Mouse (Mus musculus) retina, postnatal 1 day (tissue): ENCODE results near the gene Akain1.

Source experiments
- DNase-seq: peaks from one replicate; pipeline ENCODE4 v3.0.0-alpha.2; 2012

Akain1 gene

DNA sequence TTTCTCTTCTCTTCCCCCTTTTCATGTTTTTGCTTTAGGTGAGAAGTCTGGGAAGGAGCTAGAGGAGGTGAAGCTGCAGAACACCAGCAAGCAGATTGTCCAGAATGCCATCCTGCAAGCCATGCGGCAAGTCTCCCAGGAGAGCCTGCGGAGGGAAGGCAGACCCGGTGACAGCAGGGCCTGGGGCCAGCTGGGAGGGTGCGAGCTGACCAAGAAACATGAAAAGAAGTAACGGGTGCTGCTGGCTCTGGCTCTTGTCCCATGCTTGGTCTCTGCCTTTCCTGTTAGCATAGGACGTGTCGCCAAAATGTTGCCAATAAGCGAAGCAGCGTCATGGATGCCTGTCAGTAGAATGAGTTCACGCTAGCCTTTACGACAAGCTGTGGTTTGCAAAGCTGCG lies 48.0 kb downstream of the Akain1 start:
- DNase-seq, result no peak

DNA sequence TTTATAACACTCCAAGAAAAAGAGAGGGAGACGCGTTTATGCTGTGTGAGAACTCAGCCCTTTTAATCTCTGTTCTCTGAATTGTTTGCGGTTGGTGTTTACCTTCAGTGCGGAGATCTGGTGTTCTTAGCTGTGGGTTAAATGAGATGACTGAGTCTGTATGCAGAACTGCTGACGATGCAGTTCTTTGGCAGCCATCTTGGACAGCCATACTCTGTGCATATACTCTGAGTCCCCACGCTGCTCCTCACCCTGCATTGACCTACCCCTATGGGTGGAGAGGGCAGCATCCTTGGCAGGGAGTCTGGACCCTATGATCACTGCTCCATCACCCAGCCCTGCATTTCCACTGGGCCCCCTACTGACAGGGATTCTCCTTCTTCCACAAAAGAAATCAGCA lies 48.8 kb downstream of the Akain1 start:
- DNase-seq, result no peak

DNA sequence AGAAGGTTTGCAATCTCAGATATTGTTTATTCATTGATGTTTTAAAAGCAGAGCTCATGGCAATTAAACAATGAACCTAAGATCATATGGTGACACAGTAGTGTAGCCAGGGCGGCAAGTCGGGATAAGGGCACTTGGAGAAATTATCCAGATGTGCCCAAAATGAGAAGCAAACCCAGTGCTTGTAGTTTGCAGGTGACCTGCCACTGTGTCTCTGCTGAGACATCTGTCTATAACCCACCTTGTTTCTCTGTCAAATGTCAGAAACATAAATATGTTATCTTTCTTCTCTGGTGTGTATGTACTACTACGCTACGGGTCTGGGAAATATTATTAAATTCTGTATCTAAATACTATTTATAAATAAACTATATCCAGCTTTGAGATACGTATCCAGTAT lies 49.7 kb downstream of the Akain1 start:
- DNase-seq, result no peak

DNA sequence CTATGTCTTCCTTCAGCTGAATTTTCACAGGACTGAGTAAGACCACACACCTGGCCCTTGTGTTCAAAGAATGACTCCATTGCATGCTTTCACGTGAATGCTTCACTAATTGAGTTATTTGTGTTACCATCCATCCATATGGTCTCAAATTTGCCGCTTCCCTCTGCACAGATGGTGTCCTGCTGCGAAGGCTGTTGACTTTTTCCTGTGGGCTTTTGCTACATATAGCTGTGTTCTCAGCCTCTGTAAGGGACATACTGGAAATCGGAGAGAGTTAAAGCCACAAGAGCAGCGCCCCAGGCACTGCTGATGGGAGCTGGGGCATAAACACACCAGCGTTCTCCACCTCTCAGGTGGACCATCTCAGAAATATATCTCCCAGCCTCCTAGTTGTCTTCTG lies 53.2 kb downstream of the Akain1 start:
- no peak for DNase-seq

GRCm38 (mm10) chr17:69495531-69495930 lies 56.4 kb downstream of the Akain1 start:
- DNase-seq, result peak; percentile 52

- DNase-seq, result no peak
These were observed 57.0 kb downstream of the Akain1 start for GRCm38 (mm10) chr17:69496125-69496524.

GRCm38 (mm10) chr17:69497315-69497714 lies 58.2 kb downstream of the Akain1 start:
- DNase-seq, result peak; percentile 97

DNA sequence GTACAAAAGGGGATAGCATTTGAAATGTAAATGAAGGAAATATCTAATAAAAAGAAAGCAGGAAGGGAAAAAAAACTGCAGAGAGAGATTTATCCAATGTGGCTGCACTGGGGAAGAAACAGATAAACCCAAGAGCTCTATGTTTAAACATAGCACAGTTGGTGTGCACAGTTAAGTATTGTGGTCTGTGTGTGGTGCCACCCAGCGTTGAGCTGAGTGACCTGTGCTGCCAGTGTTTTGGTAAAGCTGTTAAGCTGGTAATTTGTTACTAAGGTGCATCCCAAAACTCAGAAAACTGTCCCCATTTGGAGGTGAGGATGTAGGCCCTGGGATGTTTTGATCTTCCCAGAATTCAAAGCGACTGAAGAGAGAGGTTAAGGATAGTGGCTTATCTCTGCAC lies 59.8 kb downstream of the Akain1 start:
- no peak for DNase-seq

DNA sequence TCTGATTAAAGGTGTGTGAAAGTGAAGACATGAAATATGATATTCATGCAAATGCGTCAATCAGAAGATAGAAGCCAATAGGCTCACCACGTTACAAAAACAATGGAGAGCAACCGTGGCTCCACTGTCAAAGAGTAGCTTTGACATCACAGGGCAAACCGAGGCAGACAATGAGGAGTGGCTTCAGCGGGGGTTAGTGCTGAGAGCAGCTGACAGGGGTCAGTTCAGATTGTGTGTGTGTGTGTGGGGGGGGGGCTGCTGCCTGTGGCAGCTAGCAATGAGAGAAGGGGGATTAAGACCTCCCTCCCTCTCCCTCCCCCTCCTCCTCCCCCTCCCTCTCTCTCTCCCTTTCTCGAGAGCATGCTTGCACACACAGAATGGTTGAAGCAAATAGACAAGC lies 60.3 kb downstream of the Akain1 start:
- DNase-seq, result peak; percentile 86

DNA sequence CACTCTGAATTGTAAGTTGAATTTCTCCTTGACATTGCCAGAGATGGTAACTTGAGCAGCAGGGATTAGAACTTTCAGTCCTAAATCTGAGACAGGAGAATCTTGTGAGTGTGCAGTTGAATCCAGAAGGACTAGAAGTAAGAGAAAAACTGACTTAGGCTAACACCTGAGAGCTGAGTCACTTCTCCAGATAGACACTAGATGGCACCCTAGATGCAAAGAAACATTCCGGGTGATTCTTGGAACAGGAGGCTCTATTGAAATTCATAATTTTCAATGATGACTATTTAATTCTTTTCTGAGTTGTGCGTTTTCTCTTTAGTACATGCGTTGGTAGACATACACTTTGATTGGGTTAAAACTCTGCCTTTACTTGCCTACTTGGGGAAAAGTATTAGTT lies 66.9 kb downstream of the Akain1 start:
- DNase-seq, result peak; percentile 61

DNA sequence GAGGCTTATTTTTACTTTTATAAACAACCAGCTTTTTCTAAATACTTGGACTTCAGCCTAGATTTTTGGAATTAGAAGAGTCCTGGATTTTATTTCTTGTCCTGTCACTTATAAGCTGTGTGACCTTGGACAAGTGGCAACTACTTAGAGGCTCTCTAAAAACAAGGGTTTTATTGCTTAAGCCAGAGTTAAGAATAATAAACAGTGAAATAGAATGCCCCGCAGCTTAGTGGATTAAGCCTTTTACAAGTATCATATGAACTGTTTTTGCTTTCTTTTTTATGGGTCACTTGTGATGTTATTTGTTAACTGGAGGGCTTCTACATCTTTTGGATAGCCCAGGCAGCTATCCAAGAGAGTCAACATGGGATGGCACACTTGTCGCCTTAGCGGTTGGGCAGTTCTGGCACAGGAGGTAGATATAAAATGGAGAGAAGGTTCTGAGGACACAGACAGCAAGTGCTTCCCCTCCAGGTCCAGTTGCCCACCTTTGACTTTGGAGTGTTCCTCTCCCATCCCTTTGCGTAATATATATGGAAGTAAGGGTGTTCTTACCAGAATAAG lies 77.3 kb downstream of the Akain1 start:
- DNase-seq, result no peak

DNA sequence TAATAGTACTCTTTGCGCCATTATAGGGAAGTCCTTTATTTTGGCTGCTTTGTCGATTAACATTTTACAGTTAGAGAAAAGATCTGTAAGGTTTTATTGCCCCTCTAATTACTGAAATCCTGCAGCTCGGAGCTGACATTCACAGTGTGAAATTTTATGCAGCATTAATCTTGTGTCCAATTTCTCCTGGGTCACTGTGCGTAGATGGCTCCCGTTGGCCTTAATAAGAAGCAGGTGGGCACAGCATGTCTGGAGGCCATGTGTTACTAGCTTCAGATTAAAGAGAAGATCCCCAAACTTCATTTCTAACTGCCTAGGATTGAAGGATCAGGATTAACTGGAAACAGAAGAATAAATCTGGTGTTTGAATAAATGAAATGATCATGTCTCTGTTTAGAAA lies 92.3 kb downstream of the Akain1 start:
- peak; percentile 67 for DNase-seq
